Mouse (Mus musculus) liver, adult 2 months (tissue): ENCODE measurements at regions not wholly inside any gene's neighbourhood (a gene's known extent, or its start where the extent isn't known, plus 50 kb on each side); places are given as distances from the start of the nearest gene placed in this dataset.

Experiments
- CTCF ChIP-seq: fragments of 200-500 bp; IDR thresholded peaks from 2 replicates; pipeline ENCODE4 v1.5.1; 2011; ENCODE audit warnings: low read depth, low read length, control low read depth
- POLR2A ChIP-seq: fragments of 200-500 bp; IDR thresholded peaks from 2 replicates; pipeline ENCODE4 v1.6.1; 2011; ENCODE audit warnings: low read length, control low read depth; ENCODE audit not compliant: insufficient read depth; ENCODE audit errors: extremely low read depth

GRCm38 (mm10) chr10:126628057-126628456, 273.1 kb downstream of the Atp23 start:
- TF ChIP-seq CTCF (no peak), POLR2A (no peak)
